Mouse (Mus musculus) stomach, postnatal 0 days (tissue): ENCODE measurements around the gene Coro2a. TPM values are rescaled to one million over a fixed set of nuclear protein-coding genes. Genes with fewer than 3 reads are reported as not detected.
A peak's percentile ranks its signal among the peaks of the same experiment; 100 is the strongest.
"Not testable (repeated sequence)": the region's sequence is repeated elsewhere in the genome, so short reads cannot be mapped to it uniquely, and the experiment has no call there.

Experiments
- ATAC-seq: fragments of 200-750 bp; cut with Nextera tagmentation; 2 replicates; pipeline ENCODE4 v1.8.0; 2017; ENCODE audit not compliant: low FRiP score, low TSS enrichment
- DNase-seq: peaks from one replicate; pipeline ENCODE4 v3.0.0-alpha.2; 2016; ENCODE audit warnings: low spot score
- H3K27ac ChIP-seq: fragments of 300-500 bp; sonication (generic); replicated peaks from 2 replicates; pipeline ENCODE4 v1.5.1; 2014; ENCODE audit warnings: mild to moderate bottlenecking, control low read depth
- H3K27me3 ChIP-seq: fragments of 300-500 bp; sonication (generic); 2 replicates; pipeline ENCODE4 v1.6.1; 2014; ENCODE audit warnings: low read length; ENCODE audit not compliant: control insufficient read depth, insufficient read depth
- H3K36me3 ChIP-seq: fragments of 300-500 bp; sonication (generic); 2 replicates; pipeline ENCODE4 v1.6.1; 2014; ENCODE audit warnings: low read length, mixed read lengths; ENCODE audit not compliant: control insufficient read depth, insufficient read depth
- H3K4me1 ChIP-seq: fragments of 300-500 bp; sonication (generic); replicated peaks from 2 replicates; pipeline ENCODE4 v1.6.1; 2014; ENCODE audit warnings: antibody characterized with exemption; ENCODE audit not compliant: control insufficient read depth, insufficient read depth
- H3K4me2 ChIP-seq: fragments of 300-500 bp; sonication (generic); replicated peaks from 2 replicates; pipeline ENCODE4 v1.6.1; 2014; ENCODE audit warnings: low read depth, mild to moderate bottlenecking, control low read depth, moderate library complexity
- H3K4me3 ChIP-seq: fragments of 300-500 bp; sonication (generic); 2 replicates; pipeline ENCODE4 v1.5.1; 2014; ENCODE audit warnings: low read depth, low read length, control low read depth
- H3K9ac ChIP-seq: fragments of 300-500 bp; sonication (generic); 2 replicates; pipeline ENCODE4 v1.6.1; 2014; ENCODE audit warnings: mild to moderate bottlenecking, low read length, control low read depth, mixed read lengths
- H3K9me3 ChIP-seq: fragments of 300-500 bp; sonication (generic); 2 replicates; pipeline ENCODE4 v1.6.1; 2016; ENCODE audit warnings: low read length; ENCODE audit not compliant: control insufficient read depth
- CTCF ChIP-seq: IDR thresholded peaks from 2 replicates; pipeline ENCODE4 v1.5.1; 2016; ENCODE audit warnings: antibody characterized with exemption, low read depth, mild to moderate bottlenecking, moderate library complexity
- EP300 ChIP-seq: optimal IDR thresholded peaks from 2 replicates; pipeline ENCODE3; 2016; ENCODE audit warnings: antibody characterized with exemption
- WGBS: fragments of 180-500 bp; shearing (Covaris S2); extraction: QIAGEN DNeasy Blood & Tissue Kit; methylation state at CpG from one replicate; pipeline ENCODE4 v1.1.7; 2014; 5-methylcytosine and 5-hydroxymethylcytosine counted together
- polyA plus RNA-seq: library from polyadenylated mRNA; unstranded; fragments of >200 nt; fragmentation: Nextera tagmentation; extraction: Ambion mirVana; gene quantifications from 2 replicates; pipeline ENCODE4 v1.2.1, GENCODE M21; 2015

Gene Coro2a
- polyA plus RNA-seq, 1 experiment from 2014 or later = 17.2 TPM

- Histone ChIP-seq H3K27me3 (no peaks in the 10 kb centered on the region), H3K36me3 (no peaks in the 10 kb centered on the region), H3K9me3 (no peaks in the 10 kb centered on the region), H3K4me1 (no peaks in the 10 kb centered on the region), H3K4me2 (no peak overlapping the region), H3K4me3 (no peak overlapping the region), H3K9ac (no peak overlapping the region), H3K27ac (no peak overlapping the region)
- ATAC-seq = no peak
- TF ChIP-seq CTCF (no peak), EP300 (no peak)
- DNase-seq = no peak
- WGBS = 53% methylated on average over 1 of the region's 1 CpGs
Measured at GRCm38 (mm10) chr4:46578228-46578627, 23.8 kb downstream of the Coro2a start.

GRCm38 (mm10) chr4:46575509-46576284 is 26.3 kb downstream of the Coro2a start:
- ATAC-seq, H3K4me3 ChIP-seq, H3K9me3 ChIP-seq, H3K36me3 ChIP-seq, H3K27me3 ChIP-seq, H3K9ac ChIP-seq, H3K4me2 ChIP-seq, DNase-seq, H3K27ac ChIP-seq, H3K4me1 ChIP-seq: not testable (repeated sequence)
- 74% methylated on average over 6 of the region's 10 CpGs for WGBS

- H3K36me3 ChIP-seq = no peaks in the 10 kb centered on the region
- 77% methylated on average over 10 of the region's 12 CpGs for WGBS
- TF ChIP-seq EP300 (no peak), CTCF (no peak)
- DNase-seq = no peak
- H3K9ac ChIP-seq = no peak overlapping the region
- H3K9me3 ChIP-seq = no peaks in the 10 kb centered on the region
- no peak overlapping the region for H3K4me2 ChIP-seq
- H3K4me3 ChIP-seq = no peak overlapping the region
- H3K27ac ChIP-seq = no peak overlapping the region
- H3K4me1 ChIP-seq = no peaks in the 10 kb centered on the region
- no peaks in the 10 kb centered on the region for H3K27me3 ChIP-seq
- no peak for ATAC-seq
Measured at GRCm38 (mm10) chr4:46574841-46575240, 27.2 kb downstream of the Coro2a start.

GRCm38 (mm10) chr4:46574024-46574753 is 27.8 kb downstream of the Coro2a start:
- Histone ChIP-seq H3K4me2 (no peak overlapping the region), H3K4me3 (no peak overlapping the region), H3K4me1 (no peaks in the 10 kb centered on the region), H3K36me3 (no peaks in the 10 kb centered on the region), H3K27ac (no peak overlapping the region), H3K27me3 (no peaks in the 10 kb centered on the region), H3K9ac (no peak overlapping the region), H3K9me3 (no peaks in the 10 kb centered on the region)
- ATAC-seq (peak; percentile 39; the same call in 1 of the 2 replicates), DNase-seq (no peak)
- 37% methylated on average over 9 of the region's 9 CpGs for WGBS
- no peak for TF ChIP-seq EP300
- no peak for TF ChIP-seq CTCF

GRCm38 (mm10) chr4:46572616-46573015 is 29.4 kb downstream of the Coro2a start:
- H3K27me3 ChIP-seq = no peaks in the 10 kb centered on the region
- no peak overlapping the region for H3K4me3 ChIP-seq
- H3K27ac ChIP-seq = no peak overlapping the region
- TF ChIP-seq CTCF (no peak), EP300 (no peak)
- no peaks in the 10 kb centered on the region for H3K36me3 ChIP-seq
- H3K4me2 ChIP-seq = no peak overlapping the region
- no peaks in the 10 kb centered on the region for H3K4me1 ChIP-seq
- no peak overlapping the region for H3K9ac ChIP-seq
- DNase-seq (no peak), ATAC-seq (no peak)
- no peaks in the 10 kb centered on the region for H3K9me3 ChIP-seq
- 80% methylated on average over 4 of the region's 4 CpGs for WGBS

- WGBS = 79% methylated on average over 9 of the region's 9 CpGs
Measured at GRCm38 (mm10) chr4:46571744-46572143, 30.3 kb downstream of the Coro2a start.

More at GRCm38 (mm10) chr4:46571744-46572143, 30.3 kb downstream of the Coro2a start:
- Histone ChIP-seq H3K27ac (no peak overlapping the region), H3K4me2 (no peak overlapping the region), H3K4me1 (no peaks in the 10 kb centered on the region), H3K9me3 (no peaks in the 10 kb centered on the region), H3K27me3 (no peaks in the 10 kb centered on the region), H3K4me3 (no peak overlapping the region), H3K9ac (no peak overlapping the region), H3K36me3 (no peaks in the 10 kb centered on the region)
- TF ChIP-seq EP300 = no peak
- TF ChIP-seq CTCF = no peak
- DNase-seq (no peak), ATAC-seq (no peak)
